Mouse (Mus musculus): Measurements from ENCODE around the gene Lrrc61.

DNA sequence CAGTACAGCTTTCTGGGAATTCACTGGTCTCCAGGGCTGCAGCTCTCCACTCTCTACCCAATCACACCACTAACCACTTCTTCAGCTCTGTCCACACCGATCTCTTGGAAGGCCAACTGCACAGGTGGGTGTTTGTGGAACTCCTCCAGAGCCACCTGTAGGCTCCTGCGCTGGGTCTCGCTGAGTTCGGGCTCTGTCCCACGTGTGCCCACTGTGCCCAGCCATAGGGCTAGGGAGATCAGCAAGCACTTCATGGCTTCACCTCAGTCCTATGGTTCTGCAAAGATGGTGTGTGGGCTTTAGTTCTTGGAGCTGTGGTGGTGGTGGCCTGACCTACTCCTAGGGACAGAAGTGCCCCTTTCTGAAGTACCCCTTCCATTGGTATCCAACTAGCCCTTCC, 17.4 kb downstream of the Lrrc61 start:
- no peak for TF ChIP-seq CTCF (IDR thresholded peaks at IDR 0.05; ENCODE audit: low read depth, low read length)
- TF ChIP-seq POLR2A (IDR thresholded peaks at IDR 0.05; ENCODE audit: extremely low read depth, insufficient read depth, low read length), result no peak
